Mouse (Mus musculus) left cerebral cortex, adult 18-20 months (tissue): ENCODE data around the gene Sp7. TPM values are rescaled to one million over a fixed set of nuclear protein-coding genes. Genes with fewer than 3 reads are reported as not detected.
"Not testable (repeated sequence)": the region's sequence is repeated elsewhere in the genome, so short reads cannot be mapped to it uniquely, and the experiment has no call there.

Experiments used
- DNase-seq, 2 experiments: peaks; one replicate each; pipeline ENCODE4 v3.0.0; 2021 to 2022; ENCODE audit warnings: low spot score in 2 of 2, mixed read lengths in 1 of 2
- total RNA-seq, 2 experiments: library from RNA; stranded (reverse); gene quantifications; 2 replicates each; pipeline ENCODE4 v1.2.3; 2021

Sp7 gene
- total RNA-seq, 2 experiments from 2014 or later: 0.44 to 0.68 TPM

DNA sequence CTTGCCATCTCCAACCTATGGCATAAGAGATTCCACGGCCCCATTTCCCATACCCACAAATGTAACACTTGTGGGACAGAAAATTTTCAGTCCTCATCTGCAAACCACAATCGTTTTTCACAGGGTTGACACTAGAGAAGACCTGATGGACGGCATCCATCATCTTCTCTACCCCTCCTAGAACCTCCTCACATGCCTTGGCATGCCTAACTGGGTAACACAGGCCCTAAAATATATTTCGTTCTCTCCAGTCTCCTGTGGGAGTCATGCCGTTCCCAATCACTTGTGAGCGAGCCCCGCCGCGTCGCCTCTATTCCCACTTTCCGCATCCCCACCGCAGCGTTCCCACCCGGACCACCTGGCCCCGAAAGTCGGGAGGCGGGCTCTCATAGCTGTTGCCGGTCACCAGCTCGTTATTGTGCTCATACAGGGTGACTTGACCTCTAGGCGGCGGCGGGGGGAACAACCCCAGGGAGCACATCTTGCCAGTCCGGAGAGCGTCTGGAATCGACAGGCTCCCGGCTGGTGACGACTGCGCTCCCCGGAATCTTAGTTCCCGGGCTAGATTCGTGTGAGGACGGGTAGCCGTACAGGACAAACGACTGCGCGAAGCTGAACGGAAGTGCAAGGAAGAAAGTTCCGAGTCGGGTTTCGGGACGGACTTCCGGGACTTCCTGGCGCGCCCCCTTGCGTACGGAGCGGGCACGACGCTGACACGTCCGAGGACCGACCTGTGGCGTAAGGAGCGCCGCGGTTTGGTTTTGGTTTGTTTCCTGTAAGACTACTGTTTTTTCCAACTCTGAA lies 16.6 kb downstream of the Sp7 start, which contains the start of gene Aaas:
TSS of gene Aaas (minus strand) at position 634 of the 804 bp plus-strand sequence.
- peak; percentile 95 for DNase-seq

- no peak for DNase-seq
Observed at GRCm38 (mm10) chr15:102346444-102346843, 20.5 kb downstream of the Sp7 start.

DNA sequence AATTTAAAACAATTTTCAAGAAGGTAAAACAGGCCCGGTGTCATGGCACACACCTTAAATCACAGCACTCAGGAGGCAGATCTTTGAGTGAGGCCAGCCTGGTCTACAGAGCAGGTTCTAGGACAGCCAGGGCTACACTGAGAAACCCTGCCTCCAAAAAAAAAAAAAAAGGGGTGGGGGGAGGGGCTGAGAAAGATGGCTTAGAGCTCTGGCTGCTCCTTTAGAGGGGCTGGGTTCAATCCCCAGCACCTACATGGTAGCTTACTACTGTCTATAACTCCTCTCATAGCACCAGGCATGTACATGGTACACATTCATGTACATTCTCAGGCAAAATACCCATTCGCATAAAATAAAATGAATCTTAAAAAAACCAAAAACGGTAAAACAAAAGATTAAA lies 22.5 kb downstream of the Sp7 start:
- no peak for DNase-seq

DNA sequence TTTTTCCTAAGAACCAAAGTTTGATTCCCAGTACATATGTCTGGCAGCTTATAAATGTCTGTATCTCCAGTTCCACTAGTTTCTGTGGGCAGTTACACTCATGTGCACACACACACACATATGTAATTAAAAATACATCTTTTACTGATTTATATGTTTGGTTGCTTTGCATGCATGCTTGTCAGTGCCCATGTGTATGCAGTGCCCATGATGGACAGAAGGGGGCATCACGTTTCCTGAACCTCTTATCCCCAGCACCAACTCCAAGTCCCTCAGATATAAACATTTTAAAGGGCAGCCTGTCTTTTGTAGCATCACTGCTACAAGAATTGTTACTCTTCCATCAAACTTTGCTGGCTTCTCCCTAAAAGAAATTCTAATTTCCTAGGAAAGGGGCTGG lies 25.4 kb downstream of the Sp7 start:
- peak; percentile 28 to 50 for DNase-seq

GRCm38 (mm10) chr15:102339612-102340011 lies 27.4 kb downstream of the Sp7 start:
- no peak for DNase-seq

DNA sequence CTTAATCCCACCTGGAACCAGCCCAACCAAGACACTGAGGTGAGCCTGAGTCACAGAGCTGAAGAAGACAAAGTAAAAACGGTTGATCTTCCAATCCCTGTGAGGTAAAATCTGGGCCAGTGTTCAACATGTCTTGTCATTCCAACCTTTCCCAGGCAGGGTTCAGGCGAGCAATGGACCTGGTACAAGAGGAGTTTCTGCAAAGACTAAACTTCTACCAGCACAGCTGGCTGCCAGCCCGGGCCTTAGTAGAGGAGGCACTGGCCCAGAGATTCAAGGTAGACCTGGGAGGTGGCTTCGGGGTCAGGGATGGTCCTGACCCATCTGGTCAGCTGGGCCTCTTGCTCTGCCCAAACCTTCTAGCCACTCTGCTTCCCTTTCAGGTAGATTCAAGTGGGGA lies 30.0 kb downstream of the Sp7 start:
- DNase-seq: no peak

GRCm38 (mm10) chr15:102335925-102336324 lies 31.1 kb downstream of the Sp7 start:
- not testable (repeated sequence) for DNase-seq

DNA sequence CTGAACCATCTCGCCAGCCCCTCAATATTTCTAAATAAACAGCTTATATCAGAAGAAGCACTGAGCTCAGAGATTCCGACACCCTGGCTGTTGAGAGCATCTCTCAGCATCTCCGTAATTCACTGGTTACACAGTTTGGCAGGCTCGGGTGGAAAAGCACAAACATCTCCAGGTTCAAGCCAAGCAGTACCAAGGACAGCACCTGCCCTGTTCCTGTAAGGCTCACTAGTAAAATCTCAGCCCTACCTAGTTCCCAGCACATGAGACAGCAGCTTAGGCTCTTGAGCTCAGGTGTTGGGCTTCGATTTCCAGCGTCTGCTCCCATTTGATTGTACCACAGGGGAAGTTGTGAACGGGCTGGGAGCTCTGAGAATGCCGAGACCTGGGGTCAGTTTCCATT lies 31.7 kb downstream of the Sp7 start:
- no peak for DNase-seq

DNA sequence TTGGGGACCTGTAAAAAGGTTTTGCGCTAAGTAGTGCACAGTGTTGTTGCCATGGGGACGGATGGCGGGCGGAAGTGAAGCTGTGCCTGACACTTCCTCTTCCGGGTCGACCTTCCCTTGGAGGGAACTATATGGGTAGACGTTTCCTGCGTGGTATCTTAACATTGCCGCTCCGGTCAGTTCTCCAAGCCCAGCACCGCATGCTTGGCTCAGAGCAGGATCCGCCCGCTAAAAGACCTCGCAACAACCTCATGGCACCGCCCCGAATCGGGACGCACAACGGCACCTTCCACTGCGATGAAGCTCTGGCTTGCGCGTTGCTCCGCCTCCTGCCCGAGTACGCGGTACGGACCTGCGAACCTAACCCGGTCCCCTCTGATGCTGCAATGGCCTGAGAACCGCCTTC lies 35.4 kb downstream of the Sp7 start, which contains the start of gene Myg1:
TSS of gene Myg1 (plus strand) at position 100 of the 406 bp plus-strand sequence.
- peak; percentile 81 to 86 for DNase-seq

GRCm38 (mm10) chr15:102326892-102327291 lies 40.1 kb downstream of the Sp7 start:
- no peak for DNase-seq

DNA sequence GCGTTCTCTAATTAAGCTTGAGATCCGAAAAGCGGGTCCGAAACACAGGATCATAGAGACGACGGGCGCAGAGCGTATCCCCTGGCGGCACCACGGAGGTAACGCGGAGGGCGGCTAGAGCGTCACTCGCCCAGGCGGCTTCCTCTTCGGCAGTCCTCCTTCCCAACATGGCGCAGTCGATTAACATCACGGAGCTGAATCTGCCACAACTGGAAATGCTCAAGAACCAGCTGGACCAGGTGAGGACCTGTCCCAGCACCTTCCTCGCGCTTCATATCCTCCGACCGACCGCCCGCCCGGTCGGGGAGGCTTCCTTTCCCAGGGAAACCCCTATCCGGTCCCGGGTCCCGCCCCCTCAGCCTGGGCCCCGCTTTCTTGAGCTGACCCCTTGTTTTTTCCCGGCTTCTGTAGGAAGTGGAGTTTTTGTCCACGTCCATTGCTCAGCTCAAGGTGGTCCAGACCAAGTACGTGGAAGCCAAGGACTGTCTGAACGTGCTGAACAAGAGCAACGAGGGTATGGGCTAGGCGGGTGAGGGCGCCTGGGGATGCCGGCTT lies 40.9 kb downstream of the Sp7 start, which contains the start of gene Pfdn5:
TSS of gene Pfdn5 (plus strand) at position 95 of the 555 bp plus-strand sequence.
- DNase-seq: peak; percentile 86 to 90

DNA sequence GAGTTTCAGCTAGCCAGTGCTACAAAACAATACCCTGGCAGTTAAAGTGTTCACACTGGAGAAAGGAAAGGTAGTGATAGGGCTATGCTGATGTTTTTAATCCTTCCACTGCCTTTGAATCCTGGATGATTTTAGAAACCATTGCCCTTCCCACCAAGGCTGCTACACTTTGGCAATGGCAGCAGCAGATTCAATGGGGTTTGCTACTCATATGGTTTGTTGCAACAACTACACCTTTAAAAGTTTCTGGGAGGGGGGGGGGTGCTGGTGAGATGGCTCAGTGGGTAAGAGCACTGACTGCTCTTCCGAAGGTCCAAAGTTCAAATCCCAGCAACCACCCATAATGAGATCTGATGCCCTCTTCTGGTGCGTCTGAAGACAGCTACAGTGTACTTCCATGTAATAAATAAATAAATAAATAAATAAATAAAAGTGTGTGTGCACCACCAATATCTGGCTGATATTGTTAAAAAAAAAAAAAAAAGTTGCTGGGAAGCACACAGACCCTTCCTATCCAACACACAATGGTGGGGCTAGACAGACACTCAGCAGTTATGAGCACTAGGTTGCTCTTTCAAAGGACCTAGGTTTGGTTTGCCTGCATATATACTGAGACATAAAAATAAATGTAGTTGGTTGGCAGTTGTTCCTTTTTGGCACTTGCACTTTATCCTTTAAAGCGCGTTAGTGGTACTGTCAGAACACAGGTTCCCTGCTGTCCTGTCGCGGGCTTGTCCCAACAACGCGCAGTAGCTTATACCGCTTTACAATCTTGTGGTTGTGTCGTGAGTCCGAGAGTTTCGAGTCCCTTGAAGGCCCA lies 42.1 kb downstream of the Sp7 start:
- DNase-seq: no peak

DNA sequence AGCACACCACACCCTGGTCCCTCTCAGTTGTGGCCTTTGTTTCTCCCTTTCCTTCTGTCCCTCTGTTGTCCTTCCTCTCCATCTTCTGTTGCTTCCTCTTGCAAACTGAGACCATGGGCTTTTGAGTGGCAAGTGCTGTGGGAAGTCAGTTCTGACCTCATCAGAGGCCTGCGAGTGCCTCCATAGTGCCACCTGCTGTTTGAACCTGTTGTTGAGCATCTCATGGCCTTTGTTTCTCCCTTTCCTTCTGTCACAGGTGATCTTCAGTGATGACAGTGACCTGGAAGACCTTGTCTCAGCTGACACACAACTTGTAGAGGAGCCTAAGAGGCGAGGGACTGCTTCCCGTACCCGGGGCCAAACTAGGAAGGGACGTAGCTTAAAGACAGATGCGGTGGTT lies 50.7 kb downstream of the Sp7 start:
- DNase-seq: peak; percentile 58 to 74

DNA sequence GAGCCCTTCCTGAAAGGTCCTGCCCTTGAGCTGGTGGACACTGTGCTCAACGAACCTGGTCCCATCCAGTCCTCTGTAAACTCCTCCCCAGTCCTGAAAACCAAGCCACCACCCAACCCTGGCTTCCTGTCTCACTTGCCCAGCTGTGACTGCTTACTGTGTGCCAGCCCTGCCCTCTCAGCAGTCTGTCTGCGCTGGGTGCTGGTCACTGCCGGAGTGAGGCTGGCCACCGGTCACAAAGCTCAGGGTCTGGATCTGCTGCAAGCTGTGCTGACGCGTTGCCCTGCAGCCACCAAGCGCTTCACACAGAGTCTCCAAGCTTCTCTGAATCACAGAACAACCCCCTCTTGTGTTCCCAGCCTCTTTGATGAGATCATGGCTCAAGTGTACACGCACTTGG lies 51.7 kb downstream of the Sp7 start:
- DNase-seq: no peak

DNA sequence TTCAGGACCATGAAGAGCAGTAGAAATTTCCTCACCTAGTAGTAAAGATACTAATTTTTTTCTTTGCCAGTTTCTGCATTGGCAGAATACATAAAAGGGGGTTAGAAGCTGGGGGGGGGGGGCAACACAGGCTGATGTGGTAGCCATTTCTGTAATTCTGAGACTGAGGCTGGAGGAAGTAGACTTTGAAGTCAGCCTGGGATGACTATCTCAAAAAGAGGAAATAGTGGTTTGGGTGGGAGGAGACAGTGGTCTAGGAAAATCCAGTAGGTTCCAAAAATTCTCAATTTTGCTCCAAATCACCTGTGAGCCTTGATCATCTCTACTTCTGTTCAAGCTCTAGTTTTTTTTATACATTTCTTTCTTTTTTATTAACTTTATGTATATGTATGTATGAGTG lies 55.5 kb downstream of the Sp7 start:
- DNase-seq: no peak

- DNase-seq: no peak
Observed at GRCm38 (mm10) chr15:102310074-102310845, 56.7 kb downstream of the Sp7 start.

DNA sequence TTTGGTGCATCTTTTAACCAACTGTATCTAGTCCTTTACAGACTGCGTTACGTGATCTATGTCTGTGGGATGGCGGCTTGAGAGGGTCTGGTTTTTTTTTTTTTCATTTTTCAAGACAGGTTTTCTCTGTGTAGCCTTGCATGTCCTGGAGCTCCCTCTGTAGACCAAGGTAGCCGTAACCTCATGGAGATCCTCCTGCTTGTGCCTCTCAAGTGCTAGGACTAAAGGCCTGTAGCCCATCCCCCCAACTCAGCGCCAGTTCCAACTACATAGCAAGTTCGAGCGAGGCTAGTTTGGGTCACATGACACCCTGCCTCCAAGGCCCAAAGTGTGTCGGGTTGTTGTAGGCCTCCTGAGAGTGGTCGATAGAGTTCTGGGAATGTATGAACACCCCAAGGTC lies 58.3 kb downstream of the Sp7 start:
- DNase-seq: no peak
